Mouse (Mus musculus) midbrain, embryonic 11.5 days (tissue): ENCODE results near the gene Esyt3. TPM values are rescaled to one million over a fixed set of nuclear protein-coding genes. Genes with fewer than 3 reads are reported as not detected.

Experiments
- ATAC-seq: fragments of 200-750 bp; cut with Nextera tagmentation; 2 replicates; pipeline ENCODE4 v1.8.0; 2017; ENCODE audit warnings: moderate TSS enrichment, moderate library complexity; ENCODE audit not compliant: low FRiP score
- DNase-seq: peaks from one replicate; pipeline ENCODE4 v3.0.0; 2015; ENCODE audit warnings: low spot score; ENCODE audit errors: missing footprints
- H3K27ac ChIP-seq: fragments of 300-500 bp; sonication (generic); 2 replicates; pipeline ENCODE4 v1.5.1; 2014; ENCODE audit warnings: low read depth, low read length
- H3K27me3 ChIP-seq: fragments of 300-500 bp; sonication (generic); 2 replicates; pipeline ENCODE4 v1.6.1; 2014; ENCODE audit warnings: mild to moderate bottlenecking, low read length, moderate library complexity, mixed read lengths; ENCODE audit not compliant: control insufficient read depth, insufficient read depth
- H3K36me3 ChIP-seq: fragments of 300-500 bp; sonication (generic); 2 replicates; pipeline ENCODE4 v1.6.1; 2014; ENCODE audit warnings: mild to moderate bottlenecking, low read length, moderate library complexity, mixed read lengths; ENCODE audit not compliant: control insufficient read depth, insufficient read depth
- H3K4me1 ChIP-seq: fragments of 300-500 bp; sonication (generic); 2 replicates; pipeline ENCODE4 v1.6.1; 2014; ENCODE audit warnings: low read length; ENCODE audit not compliant: control insufficient read depth, insufficient read depth
- H3K4me2 ChIP-seq: fragments of 300-500 bp; sonication (generic); 2 replicates; pipeline ENCODE4 v1.6.1; 2014; ENCODE audit warnings: mild to moderate bottlenecking, moderate library complexity
- H3K4me3 ChIP-seq: fragments of 300-500 bp; sonication (generic); 2 replicates; pipeline ENCODE4 v1.5.1; 2014; ENCODE audit warnings: low read depth, low read length
- H3K9ac ChIP-seq: fragments of 300-500 bp; sonication (generic); 2 replicates; pipeline ENCODE4 v1.6.1; 2014; ENCODE audit warnings: low read length
- H3K9me3 ChIP-seq: fragments of 300-500 bp; sonication (generic); 2 replicates; pipeline ENCODE4 v1.6.1; 2016; ENCODE audit warnings: low read length; ENCODE audit not compliant: control insufficient read depth
- WGBS: fragments of 180-500 bp; shearing (Covaris S2); extraction: QIAGEN DNeasy Blood & Tissue Kit; methylation state at CpG from one replicate; pipeline ENCODE4 v1.1.7; 2014; 5-methylcytosine and 5-hydroxymethylcytosine counted together
- polyA plus RNA-seq: library from polyadenylated mRNA; unstranded; fragments of >200 nt; fragmentation: Nextera tagmentation; extraction: Ambion mirVana; gene quantifications from 2 replicates; pipeline ENCODE4 v1.2.1, GENCODE M21; 2014

The Esyt3 gene
- polyA plus RNA-seq, 1 experiment from 2014 or later: 0.34 TPM

GRCm38 (mm10) chr9:99304296-99304695 is 54.1 kb downstream of the Esyt3 start:
- H3K4me3 ChIP-seq: no peak overlapping the region
- ATAC-seq: no peak
- H3K9ac ChIP-seq: no peak overlapping the region
- H3K4me2 ChIP-seq: no peak overlapping the region
- H3K27ac ChIP-seq: no peak overlapping the region
- peaks cover 3% of the 10 kb centered on the region; the same call in 1 of the 2 replicates for H3K36me3 ChIP-seq
- DNase-seq: no peak
- H3K9me3 ChIP-seq: no peaks in the 10 kb centered on the region
- no peaks in the 10 kb centered on the region for H3K27me3 ChIP-seq
- 86% methylated on average over 5 of the region's 5 CpGs for whole genome bisulfite sequencing
- H3K4me1 ChIP-seq: no peaks in the 10 kb centered on the region

Other genes with a start within 250 kb of the Esyt3 start
- 1.1 and 1.4 TPM in 2 replicates for gene Pik3cb, start 217.9 kb downstream of the Esyt3 start, polyA plus RNA-seq
- not detected in 2 replicates for gene Faiml, start 121.3 kb downstream of the Esyt3 start, polyA plus RNA-seq
- 41.9 and 49.5 TPM in 2 replicates for gene Cep70, start 115.2 kb downstream of the Esyt3 start, polyA plus RNA-seq
- gene Mras, start 78.8 kb upstream of the Esyt3 start, polyA plus RNA-seq: 12.1 and 15.0 TPM in 2 replicates
- gene Nme9, start 92.9 kb upstream of the Esyt3 start, polyA plus RNA-seq: not detected in 2 replicates
- gene Armc8, start 210.3 kb upstream of the Esyt3 start, polyA plus RNA-seq: 37.3 and 42.0 TPM in 2 replicates
- gene Dbr1, start 217.2 kb upstream of the Esyt3 start, polyA plus RNA-seq: 30.0 and 35.0 TPM in 2 replicates